Mouse (Mus musculus) ovary, postnatal 10 days (tissue): ENCODE measurements around the gene Kctd3.

Experiments
- DNase-seq: peaks from one replicate; pipeline ENCODE4 v3.0.0; 2022; ENCODE audit warnings: low spot score

The Kctd3 gene

DNA sequence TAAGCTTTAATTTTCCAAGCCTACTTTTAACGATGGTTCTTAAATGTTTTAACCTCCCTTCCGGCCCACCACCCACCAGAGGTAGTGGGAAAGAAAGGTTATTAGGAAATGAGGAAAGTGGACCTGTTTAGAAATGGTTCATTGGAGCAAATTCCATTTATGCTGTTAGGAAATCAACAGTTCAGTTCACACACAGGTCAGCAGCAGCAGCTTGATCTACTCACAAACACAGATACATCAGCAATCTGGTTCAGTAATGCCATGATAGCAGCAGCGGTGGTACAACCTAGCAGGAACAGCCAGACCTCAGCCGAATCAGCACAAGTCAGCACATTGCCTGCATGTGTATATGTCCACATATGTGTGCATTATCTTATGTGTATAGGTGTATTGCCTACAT lies 3.0 kb upstream of the Kctd3 start:
- DNase-seq, result no peak

DNA sequence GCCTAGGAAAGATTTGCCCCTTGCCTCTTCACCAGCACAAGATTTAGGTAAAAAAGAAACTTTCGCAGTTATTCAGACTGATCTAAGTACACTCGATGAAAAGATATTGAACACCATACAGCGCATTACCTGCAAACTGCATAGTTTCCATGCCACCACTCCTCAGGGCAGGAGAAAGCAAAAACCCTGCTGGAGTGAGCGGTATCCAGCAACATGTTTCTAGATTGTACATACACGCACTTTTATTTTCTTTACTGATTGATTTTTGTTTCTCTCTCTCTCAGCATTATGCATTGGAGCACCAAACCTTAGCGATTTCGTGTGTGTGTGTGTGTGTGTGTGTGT lies 311 bp upstream of the Kctd3 start:
- no peak for DNase-seq

DNA sequence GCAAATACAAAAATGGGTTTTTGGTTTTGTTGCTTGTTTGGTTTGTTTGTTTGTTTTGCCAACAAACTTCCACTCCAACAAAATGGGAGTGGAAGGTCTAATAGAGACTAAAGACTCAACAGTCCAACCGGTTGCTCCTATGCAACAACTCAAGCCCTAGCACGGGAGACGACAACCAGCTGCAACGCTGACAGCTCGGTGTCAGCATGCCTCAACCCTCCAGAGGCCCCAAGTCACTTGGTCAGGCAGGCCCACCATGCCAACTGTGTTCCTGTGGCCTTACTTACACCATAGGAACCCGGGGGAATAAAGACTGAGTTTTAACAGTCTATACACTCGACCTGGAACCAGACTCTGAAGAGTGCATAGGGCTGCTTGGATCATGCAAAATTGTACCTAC lies 815 bp downstream of the Kctd3 start:
- DNase-seq, result no peak

DNA sequence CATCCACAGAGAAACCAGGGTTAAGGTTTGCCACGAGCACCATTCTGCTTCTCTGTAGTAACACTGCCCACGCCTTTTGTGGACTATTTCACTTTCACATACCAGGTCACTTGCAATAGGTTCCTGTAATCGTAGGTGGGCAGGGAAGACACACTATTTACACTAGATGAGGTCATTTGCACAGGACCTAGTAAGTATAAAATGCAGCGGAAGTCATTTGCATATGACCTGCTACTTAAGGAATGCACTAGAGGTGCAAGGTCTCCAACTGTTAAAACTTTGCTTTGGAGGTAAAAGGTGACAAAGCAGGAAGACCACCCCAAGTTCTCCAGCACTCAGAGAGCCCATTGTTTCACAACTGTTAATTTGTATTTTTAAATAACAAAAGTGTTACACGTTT lies 1.4 kb downstream of the Kctd3 start:
- DNase-seq, result no peak

DNA sequence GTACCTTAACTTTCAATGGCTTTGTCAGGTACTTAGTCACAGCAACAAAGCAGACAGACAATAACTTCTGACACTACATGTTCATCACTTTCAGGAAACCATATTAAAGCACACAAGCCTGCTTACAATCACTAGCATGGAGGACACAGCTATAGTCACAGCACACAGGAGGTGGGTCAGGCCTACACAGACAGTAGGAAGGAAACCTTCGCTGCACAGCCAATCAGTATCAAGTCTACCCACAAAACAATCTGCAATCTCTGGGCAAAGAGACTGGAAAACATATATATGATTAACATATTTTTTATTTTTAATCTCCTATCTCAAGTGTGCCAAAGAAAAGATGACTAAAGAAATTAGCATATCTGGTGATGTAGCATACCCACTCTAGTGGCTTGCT lies 2.9 kb downstream of the Kctd3 start:
- DNase-seq, result no peak

DNA sequence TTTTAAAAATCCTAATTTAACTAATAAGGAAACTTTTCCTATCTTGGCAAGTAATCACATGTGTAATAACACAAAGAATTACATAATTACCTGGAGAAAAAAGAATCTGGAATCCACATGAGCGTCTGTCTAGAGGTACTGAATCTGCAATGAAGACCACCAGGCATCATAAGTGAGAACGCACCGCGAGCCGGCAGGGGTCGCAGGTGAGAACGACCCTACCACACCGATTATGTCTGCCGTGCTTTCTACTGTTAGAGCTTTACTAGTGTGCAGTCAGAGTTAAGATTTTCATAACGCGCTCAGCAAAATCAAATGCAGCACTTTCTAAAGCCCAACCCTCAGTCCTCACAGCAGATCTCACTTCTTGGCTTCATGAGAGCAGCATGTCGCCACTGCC lies 5.8 kb downstream of the Kctd3 start:
- no peak for DNase-seq

DNA sequence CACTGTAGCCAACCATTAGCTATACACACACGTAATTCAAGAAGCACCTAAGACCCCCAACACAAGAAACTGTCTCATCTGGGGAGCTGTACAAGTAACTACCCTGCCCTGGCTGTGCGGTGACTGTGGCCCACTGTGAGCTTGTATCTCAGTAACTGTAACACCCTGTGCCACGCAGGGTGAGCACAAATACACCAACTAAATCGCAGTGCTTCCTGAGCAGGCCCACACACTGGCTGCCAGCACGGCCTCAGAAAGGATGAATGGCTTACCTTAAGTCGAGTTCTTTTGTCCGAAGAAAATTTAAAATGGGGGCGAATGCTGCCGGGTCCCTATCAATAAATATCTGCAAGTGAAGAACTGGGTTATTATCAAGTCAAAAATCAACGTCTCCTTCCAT lies 7.7 kb downstream of the Kctd3 start:
- DNase-seq, result no peak

DNA sequence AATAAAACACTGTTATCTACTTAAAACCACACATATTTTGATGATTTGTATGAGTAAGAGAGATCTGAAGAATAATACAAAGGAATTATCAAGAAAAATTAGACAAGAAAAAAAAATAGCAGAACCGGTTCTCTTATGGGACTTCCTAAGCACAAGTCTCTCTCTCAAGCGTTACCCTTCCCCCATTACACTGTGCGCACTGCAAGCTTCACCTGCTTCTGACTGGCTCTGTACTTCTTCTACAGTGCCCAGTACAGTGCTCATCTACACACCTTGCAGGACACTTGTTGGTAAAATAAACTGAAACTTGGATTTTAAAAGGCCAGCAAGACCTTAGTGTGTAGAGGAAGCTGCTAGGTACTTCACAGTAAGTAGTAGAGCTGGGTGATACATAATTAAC lies 9.7 kb downstream of the Kctd3 start:
- no peak for DNase-seq

DNA sequence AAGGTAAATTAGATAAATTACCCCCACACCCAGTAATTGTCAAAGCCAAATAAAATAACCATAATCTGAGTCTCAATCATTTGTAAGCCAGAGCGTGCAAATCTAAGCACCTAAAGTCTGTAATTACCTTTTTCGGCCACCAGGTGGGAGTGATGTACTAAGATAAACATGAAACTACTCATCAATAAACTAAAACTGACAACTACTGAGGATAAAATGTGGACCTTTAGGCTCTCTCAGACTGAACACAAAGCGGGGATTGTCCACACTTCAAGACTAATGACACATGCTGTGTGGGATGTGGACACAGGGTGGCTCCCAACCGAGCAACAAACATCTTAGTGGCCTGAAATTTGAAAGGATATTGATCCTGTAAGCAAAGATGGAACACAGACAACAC lies 14.4 kb downstream of the Kctd3 start:
- no peak for DNase-seq

DNA sequence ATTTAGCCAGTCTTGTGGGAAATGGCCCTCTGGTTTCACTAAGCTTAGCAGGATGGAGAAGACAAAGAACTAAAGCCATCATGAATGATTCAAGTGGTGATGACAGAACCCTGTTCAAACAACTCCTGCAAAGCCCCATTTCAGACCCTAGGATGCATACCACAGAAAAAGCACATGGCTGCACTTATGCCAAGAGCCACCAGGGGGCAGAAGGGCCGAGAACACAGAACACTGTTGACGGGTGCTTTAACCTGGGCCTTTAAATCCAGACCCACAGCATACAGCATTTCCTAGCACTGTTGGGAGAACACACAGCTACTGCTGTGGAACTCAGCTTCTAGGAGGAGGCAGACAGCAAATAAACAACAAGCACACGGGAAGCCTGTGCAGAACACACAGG lies 27.6 kb downstream of the Kctd3 start:
- DNase-seq, result no peak

DNA sequence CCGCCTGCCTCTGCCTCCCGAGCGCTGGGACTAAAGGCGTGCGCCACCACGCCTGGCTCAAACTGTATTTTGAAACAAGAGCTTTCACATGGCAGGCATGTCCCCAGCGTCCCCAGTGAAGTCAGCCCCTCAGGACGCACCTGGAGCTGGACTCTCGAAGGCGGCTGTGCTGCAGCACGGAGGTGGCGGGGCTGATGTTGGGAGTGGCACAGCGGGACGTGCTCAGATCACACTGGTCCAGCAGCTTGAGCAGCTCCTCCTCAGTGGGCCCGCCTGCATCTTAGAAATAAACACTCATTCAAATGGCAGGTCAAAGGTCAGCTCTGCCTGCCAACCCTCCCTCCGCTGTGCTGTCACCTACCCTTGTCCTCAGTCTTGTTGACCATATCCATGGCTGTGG lies 33.7 kb downstream of the Kctd3 start:
- DNase-seq, result no peak

DNA sequence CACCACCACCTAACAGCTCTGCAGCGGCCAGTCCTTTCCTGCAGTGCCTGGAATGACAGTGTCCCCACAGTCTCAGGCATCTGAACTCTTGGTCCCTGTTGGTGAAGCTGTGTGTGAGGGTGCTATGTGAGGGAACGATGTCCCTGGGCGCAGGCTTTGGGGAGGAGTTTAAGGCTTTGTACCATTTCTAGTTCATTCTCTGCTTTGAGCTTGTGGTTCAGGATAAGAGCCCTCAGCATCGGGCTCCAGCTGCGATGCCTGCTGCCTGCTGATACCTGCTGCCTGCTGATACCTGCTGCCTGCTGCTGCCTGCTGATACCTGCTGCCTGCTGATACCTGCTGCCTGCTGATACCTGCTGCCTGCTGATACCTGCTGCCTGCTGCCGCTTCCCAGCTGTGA lies 34.6 kb downstream of the Kctd3 start:
- DNase-seq, result no peak

DNA sequence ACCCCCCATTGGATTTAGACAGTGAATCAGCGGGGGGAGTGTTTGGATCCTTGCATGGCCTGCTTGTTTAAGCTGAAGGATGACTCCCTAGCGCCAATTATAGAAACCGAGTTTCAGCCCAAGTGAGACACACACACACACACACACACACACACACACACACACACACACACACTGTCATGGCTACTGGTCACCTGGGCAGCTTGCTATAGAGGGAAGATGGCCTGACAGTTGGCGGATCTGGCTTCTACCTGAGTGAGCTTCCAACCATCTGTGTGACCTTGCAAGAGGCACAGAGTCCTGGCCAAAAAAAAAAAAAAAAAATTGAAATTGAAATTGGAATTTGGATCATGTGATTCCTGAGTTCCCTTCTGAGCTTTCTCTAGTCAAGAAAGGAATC lies 55.1 kb downstream of the Kctd3 start:
- no peak for DNase-seq

DNA sequence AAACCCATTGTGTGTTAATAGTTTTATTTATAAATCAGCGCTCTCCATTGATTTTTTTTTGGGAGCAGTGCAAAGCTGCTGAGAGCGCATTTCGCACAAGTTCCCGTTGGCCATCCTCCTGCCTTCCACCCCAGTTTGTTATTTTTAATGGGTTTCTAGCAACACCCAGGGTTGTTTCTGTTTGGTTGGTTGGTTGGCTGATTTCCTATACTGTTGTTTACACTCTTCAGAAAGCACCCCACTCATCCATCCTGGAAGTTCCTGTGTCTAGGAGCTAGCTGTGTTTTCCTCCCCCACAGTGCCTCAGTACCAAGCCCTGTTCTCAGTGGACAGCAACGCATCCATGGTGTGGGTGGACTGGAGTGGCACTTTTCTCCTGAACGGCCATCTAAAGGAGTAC lies 56.5 kb downstream of the Kctd3 start:
- no peak for DNase-seq

DNA sequence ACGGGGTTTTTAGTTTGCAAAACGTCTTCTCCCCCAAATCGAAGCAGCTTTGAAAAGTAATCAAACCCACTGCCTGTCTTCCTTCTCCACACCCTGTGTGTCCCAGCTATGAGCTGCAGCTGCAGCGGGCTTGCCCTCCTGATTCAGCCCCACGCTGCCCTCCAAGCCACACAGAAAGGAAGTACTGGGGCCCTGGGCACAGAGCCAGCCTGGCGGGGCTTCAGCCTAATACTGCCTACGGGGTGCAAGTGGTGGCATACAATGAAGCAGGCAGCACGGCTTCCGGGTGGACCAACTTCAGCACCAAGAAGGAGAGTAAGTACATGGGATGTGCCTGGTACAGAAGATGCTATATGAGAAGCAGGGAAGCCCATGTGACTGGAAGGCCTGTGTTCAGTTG lies 59.4 kb downstream of the Kctd3 start:
- DNase-seq, result no peak

DNA sequence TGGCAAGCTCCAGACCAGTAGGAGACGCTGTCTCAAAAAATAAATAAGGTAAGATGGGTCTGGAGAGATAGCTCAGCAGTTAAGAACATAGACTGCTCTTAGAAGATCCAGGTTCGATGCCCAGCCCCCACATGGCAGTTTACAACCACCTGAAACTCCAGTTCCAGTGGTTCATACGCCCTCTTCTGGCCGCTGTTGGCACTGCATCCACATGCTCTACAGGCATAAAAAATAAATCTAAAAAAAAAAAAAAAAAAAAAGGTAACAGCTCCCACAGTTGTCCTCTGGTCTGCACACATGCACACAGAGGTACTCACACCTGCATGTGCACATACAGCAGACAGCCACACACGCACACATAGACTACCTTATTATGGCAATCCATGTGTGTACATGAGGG lies 59.8 kb downstream of the Kctd3 start:
- DNase-seq, result no peak

DNA sequence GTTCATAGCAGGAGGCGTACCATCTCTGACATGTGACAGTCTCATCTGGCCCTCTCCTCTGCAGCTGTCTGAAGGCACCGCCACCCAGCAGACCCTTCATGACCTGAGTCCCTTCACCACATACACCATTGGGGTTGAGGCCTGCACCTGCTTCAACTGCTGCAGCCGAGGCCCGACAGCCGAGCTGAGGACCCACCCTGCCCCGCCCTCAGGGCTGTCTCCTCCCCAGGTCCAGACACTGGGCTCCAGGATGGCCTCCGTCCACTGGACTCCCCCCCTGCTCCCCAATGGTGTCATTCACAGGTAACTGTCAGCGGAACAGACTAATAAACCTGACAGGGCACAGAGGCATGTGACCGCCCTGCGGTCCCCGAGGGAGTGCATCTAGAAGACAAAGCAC lies 60.8 kb downstream of the Kctd3 start:
- no peak for DNase-seq

DNA sequence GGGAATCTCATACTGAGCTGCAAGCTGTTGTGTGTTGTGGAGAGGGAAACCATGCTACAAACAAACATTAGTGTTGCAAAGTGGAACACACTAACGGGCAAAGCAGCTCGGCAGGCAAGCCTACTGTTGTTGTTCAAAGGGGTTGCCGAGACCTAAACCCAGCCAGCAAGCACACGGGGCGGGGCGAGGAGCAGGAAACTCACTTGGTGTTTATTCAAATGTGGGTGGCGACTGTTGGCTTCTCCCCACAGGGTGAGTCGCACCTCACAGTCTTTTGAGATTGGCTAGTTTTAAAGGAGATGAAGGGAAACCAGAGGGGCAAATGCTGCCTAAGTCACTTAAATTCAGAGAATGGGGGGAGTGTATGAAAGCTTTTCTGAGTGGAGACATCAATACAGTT lies 62.3 kb downstream of the Kctd3 start:
- no peak for DNase-seq

DNA sequence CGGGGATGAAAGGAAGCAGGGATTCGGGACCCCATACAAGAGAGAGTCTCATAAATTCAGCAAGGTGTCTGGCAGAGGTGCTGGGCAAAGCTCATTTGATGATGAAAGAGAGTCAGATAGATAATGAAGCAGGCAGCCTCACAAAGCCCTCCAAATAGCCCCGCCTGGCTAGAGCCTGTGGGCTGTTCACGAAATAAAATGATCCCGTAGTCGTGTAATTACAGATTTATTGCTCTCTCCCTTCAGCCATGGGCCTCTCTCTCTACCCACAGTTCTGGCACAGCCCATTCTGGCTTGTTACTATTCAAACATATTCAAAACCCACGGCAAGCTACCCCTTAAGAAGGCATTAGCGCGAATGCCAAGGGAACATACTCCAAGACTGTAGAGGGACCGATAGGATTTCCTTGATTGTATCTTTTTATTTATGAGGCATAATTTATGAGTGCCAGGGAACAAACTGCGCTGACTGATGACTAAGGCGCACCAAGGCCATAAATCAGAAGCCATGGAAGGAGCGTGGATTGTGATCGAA lies 70.3 kb downstream of the Kctd3 start:
- no peak for DNase-seq
